Mouse (Mus musculus) cerebellum, postnatal 36 days (tissue): ENCODE results near the gene Sorl1.
A peak's percentile ranks its signal among the peaks of the same experiment; 100 is the strongest.
"Not testable (repeated sequence)": the region's sequence is repeated elsewhere in the genome, so short reads cannot be mapped to it uniquely, and the experiment has no call there.

ENCODE experiments used
- DNase-seq, 2 experiments: peaks; one replicate each; pipeline ENCODE4 v3.0.0; 2021 to 2022; ENCODE audit warnings: mixed read lengths in 2 of 2

The Sorl1 gene

GRCm38 (mm10) chr9:42091561-42091960, 32.5 kb downstream of the Sorl1 start:
- no peak for DNase-seq

DNA sequence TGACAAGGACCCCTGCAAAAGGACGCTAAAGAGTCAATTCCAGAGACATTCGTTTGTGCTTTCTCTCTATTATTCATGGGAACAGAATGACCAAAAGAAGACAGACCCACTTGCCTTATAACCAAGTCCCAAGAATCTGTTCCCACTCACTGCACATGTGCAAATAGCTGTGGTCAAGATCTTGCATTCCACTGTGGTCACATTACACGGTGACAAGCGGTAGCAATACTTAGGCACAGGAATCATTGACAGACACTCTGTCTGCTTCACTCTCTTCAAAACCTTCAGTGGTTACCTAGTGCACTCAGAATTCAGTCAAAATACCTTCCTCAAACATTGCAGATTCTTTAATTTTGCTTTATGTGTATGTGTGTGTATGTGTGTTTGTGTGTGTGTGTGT, 36.2 kb downstream of the Sorl1 start:
- no peak for DNase-seq

GRCm38 (mm10) chr9:42085970-42086369, 38.1 kb downstream of the Sorl1 start:
- no peak for DNase-seq

DNA sequence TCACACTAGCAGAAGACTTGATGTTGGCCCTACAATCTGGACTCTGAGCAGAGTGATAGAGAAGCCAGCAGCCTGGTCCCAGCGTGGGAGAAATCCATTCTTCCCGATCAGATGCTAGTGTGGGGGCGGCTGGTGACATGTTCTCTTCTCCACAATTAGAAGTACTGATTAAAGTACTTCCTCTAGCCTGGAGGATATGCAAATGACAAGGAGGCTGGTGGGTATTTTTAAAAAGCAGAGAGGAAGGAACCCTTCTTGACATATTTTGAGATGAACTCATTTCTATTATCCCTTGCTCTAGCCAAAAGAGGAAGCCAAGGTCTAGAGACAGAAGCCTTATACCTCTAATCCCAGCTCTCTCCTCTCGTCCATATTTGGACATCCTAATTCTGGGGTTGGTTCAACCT, 40.4 kb downstream of the Sorl1 start:
- peak; percentile 44 to 45 for DNase-seq

GRCm38 (mm10) chr9:42081681-42082530, 42.2 kb downstream of the Sorl1 start:
- DNase-seq: peak; percentile 75 to 80

GRCm38 (mm10) chr9:42080671-42081070, 43.4 kb downstream of the Sorl1 start:
- no peak for DNase-seq

DNA sequence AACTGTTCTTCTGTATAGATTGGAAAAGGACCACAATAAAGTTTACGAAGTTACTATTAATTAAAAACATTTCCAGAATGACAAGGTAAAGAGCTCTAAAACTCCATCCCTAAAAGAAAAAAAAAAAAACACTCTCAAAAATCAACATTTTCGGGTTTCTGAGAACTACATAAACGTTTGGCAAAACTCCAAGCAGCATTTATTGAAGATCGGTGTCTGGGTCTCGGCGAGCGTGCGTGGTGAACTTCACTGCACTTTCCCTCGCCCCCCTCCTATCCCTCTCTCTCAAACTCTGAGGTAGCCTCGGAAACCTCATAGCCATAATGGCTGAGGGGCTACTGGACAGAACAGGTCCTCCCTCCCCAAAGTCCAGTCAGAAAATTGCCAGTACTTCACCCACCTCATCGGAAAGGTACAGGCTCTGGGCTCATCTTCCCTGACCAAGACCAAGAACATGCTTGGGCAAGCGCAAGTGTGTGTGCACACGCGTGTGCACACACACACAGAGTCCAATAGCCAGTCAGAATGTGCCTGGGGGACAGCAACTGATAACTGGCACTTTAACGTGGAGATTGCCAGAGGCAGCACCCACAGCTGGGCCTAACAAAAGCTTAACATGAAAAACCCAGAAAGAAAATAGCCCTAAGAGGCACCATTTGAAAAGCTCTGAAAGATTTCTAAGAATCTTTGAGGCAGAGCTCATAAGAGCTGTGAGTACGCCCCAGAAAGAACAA, 46.8 kb downstream of the Sorl1 start:
- DNase-seq: no peak

GRCm38 (mm10) chr9:42076256-42076849, 47.7 kb downstream of the Sorl1 start:
- DNase-seq: no peak

DNA sequence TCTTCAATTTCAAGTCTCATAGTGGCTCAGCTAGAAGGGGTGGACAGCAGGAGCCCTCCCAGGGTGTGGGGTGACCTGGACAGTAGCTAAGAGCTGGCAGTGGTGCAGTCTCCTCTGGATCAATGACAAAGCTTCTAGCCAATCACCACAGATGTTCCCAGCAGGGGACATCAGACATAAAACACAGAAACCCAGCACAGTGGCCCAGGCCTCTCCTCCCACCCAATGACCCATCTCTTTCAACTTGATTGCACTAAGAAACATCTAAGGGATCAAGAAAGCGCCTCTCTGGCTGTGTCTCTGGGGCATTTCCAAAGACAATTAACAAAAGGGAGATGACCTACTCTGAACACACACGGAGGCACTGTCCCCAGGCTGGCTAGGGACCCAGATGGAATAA, 48.9 kb downstream of the Sorl1 start:
- no peak for DNase-seq

- DNase-seq: no peak
Measured at GRCm38 (mm10) chr9:42072010-42072409, 52.1 kb downstream of the Sorl1 start.

- no peak for DNase-seq
Measured at GRCm38 (mm10) chr9:42070856-42071255, 53.2 kb downstream of the Sorl1 start.

GRCm38 (mm10) chr9:42069471-42069870, 54.6 kb downstream of the Sorl1 start:
- no peak for DNase-seq

DNA sequence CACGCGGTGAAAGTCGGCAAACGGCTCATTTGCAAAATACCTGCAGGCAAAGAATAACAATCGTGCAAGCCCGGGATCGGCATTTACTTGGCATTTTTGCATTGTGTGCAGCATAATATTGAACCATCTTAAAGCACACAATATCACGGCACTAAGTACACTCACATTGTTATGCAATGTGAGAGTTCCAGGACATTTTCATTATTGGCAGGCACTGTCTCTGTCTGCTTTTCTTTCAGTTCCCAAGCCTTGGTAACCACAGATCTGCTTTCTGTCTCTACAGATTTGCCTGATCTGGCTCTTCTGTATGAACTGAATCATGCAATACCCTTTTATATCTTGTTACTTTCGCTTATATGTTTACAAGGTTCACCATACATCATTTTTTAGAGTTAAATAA, 56.1 kb downstream of the Sorl1 start:
- DNase-seq: no peak

GRCm38 (mm10) chr9:42065756-42066155, 58.3 kb downstream of the Sorl1 start:
- no peak for DNase-seq

GRCm38 (mm10) chr9:42063391-42063790, 60.7 kb downstream of the Sorl1 start:
- DNase-seq: no peak

DNA sequence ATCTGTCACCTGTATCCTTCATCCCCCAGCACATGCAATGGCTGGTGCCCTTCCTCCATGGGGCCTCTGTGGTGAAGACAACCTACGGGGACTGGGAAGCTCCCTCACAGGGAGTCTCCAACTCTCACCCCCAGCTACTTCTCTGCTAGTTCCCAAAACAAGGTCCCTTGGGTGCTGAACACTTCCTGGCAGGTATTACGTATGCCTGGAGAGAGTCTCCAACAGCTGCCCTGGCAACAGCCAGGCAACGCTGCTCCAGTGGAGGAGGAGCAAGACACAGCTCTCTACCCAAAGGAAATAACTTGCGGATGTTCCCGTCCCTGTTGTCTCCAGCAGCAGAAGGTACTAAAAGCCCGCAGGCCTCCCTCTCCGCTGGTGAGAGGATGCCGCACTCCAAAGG, 61.8 kb downstream of the Sorl1 start:
- DNase-seq: no peak

DNA sequence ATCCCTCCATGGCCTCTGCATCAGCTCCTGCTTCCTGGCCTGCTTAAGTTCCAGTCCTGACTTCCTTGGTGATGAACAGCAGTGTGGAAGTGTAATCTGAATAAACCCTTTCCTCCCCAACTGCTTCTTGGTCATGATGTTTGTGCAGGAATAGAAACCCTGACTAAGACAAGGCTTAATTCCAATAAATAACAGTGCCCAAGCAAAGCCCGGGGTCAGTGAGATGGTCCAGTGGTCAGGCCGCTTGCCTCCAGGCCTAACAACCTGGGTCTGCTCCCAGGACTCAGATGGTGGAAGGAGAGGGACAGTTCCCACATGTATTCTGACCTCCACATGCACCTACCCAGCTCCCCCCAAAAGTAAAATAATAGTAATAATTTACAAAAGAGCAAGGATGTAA, 65.1 kb downstream of the Sorl1 start:
- not testable (repeated sequence) for DNase-seq

GRCm38 (mm10) chr9:42056591-42056990, 67.5 kb downstream of the Sorl1 start:
- no peak for DNase-seq

DNA sequence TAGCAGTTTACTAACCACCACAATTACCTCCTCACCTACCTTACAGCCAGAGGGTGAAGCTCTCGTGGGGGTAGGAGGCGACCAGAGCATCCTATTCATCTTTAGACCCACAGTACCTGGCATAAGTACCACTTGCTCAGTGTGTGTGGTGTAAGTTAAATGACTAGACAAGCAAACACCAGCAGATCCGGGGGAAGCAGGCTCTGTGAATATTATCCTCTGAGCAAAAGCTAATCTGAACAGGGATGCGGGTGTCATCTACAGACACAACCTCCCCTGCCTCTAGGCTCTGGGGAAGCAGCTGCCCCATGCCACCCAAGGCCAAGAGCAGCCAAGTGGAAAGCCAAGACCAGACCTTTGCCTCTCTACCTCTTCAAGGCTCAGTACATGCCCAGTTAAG, 68.7 kb downstream of the Sorl1 start:
- DNase-seq: peak in 1 of 2 experiments; percentile 31

DNA sequence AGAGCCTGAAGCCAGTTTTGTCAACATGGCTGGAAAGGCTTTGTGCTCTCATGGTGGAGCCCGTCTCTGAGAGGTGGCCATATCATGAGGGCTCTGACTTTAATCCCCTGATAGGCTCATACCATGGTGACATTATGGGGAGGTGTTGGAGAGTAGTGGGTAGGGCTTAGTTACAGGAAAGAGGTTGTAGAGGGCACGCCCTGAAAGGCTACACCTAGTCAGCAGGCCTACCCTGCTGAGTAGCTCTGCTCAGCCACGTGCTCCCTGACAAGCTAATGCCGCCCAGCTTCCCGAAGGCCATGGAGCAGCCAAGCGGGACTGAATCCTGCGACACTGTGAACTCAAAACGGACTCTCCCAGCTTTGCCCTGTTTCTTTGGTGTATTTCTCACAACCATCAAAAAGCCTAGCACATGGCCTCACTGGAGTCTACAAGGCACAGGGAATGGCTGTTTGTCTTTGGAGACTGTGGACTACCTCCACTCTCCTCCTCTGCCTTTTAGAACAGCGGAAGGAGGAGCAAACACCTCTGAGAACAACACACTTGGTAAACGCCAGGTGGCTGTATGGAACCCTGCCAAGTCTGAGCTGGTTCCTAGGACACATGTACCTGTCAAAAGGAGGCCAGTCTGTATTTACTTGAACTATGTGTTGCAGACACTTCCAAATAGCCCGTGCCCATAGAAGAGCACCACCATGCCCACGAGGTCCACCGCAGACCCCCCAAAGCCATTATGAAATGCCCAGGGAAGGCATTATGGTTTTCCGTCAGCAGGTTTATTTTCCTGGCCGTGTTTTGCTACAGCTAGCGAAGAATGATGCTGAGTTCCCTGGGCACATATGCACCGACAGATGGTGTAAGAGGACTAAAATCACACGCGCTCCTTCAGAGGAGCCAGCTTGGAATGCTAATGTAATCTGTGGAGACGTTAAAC, 69.5 kb downstream of the Sorl1 start:
- DNase-seq: peak; percentile 91 to 95

DNA sequence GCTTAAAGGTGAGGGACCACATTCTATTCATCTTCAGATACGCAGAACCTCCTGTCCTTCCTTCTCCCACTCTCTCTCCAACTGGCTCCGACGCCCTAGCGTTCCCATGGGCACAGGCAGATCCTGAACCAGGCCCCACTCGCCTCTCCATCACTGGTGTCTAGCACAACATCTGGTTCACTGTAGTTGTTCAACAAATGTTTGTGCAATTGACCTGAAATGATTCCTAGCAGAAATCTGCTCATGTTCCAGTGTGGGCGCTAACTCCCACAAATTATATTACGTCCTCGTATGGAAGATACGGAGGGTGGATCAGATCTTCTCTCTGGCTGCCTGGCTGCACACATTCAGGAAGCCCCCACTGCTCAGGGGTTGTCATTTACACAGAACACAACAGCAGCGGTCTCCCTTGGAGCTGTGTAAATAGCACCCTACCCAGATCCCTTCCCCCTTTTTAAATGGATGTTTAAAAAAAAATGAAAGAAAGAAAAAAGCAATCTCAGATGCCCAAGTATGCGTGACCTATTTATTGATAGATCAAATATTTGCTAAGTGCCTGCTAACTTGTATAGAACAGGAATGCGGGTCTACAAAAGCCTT, 70.4 kb downstream of the Sorl1 start:
- no peak for DNase-seq

DNA sequence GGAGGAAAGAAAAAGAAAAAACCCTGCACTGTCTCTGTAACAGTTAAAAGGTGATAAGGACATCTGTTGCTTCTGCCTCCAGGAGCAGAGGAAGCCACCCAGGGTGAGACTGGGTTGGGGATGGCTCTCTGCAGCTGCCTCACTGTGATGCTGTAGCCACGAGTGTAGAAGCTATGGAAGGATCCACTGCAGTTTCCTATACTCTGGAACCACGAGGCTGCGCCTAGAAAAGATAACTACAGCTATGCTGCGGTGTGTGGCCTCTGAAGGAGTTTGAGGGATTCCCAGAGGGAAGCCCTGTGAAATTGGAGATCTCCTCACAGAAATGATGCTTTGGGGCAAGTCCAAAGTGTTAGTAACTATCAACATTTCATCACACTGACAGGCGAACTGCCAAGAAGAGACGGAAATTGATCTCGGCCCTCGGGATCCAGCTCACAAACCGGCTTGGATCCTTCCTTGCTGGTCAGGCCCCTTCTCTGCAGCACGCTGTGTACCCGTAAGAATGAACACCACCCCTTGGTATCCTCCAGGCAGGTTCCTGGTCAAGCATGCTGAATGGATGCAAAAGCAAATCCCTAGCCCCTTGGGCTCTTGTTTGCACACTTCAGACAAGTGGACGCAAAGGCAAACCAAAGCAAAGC, 71.3 kb downstream of the Sorl1 start:
- DNase-seq: no peak
